ENCODE assay signal across 19 mouse cellular contexts in the genomic region with DNA sequence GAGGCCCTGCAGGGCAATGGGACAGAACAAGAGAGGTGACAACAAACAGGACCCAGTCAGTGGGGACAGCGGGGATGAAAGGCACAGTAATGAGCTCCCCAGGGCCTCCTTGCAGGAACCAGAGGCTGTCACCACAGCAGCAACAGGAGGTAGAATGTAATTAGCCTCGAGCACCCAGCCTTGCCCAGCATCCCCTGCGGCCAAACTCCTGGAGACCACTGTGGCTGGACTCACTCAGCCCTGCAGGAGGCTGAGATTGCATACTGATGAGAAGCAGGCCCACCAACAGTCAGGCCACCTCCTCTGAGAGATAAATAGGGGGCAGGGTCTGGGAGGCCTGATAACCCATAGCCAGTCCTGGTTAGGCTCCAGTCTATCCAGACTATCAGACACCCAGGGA. TPM values are rescaled to one million over a fixed set of nuclear protein-coding genes. Genes with fewer than 3 reads are reported as not detected.
A peak's percentile ranks its signal among the peaks of the same experiment; 100 is the strongest.
DNase-seq lines count a peak whose midpoint lies in the region; ATAC-seq and TF ChIP-seq lines count a peak whose summit lies in the region.
"Had no signal": no experiment of that assay in that cellular context is flagged by ENCODE, and none has a peak within 500 bp of the region (broad histone marks: within the 10 kb centered on the region; RNA-seq: fewer than 3 reads in every experiment).

No protein-coding gene starts in this region.

- no peak for TF ChIP-seq POLR2A in ES-Bruce4 (IDR thresholded peaks at IDR 0.05; ENCODE audit: insufficient read depth, low read length)

- H3K9me3 ChIP-seq in heart, embryonic 13.5 days = no peaks in the 10 kb centered on the region
- H3K9me3 ChIP-seq in E14TG2a.4 (ENCODE audit: low read length) (no peaks in the 10 kb centered on the region), ES-Bruce4 (replicated peaks; ENCODE audit: control insufficient read depth, insufficient read depth, low read length, poor library complexity, severe bottlenecking) (no peaks in the 10 kb centered on the region)
- no peaks in the 10 kb centered on the region for H3K9me3 ChIP-seq in limb, embryonic 12.5 days
- H3K9me3 ChIP-seq: limb, embryonic 15.5 days had no signal

- H3K27ac ChIP-seq in heart, embryonic 13.5 days (replicated peaks) = peak overlapping the region; percentile 38; the same call in 1 of the 2 replicates
- no peak overlapping the region for H3K27ac ChIP-seq in ES-Bruce4 (ENCODE audit: insufficient read depth, low read length)
- 0 out of 2 replicates have a peak overlapping the region, but pooled peaks have one; percentile 29 for H3K27ac ChIP-seq in limb, embryonic 12.5 days
- H3K27ac ChIP-seq: limb, embryonic 15.5 days had no signal

- 12% methylated on average over 3 of the region's 3 CpGs for WGBS in heart, embryonic 13.5 days
- 9% methylated on average over 3 of the region's 3 CpGs for WGBS in limb, embryonic 12.5 days

- H3K36me3 ChIP-seq in heart, embryonic 13.5 days = no peaks in the 10 kb centered on the region
- H3K36me3 ChIP-seq in E14TG2a.4 (ENCODE audit: insufficient read depth, low read length) = peaks cover 32% of the 10 kb centered on the region
- H3K36me3 ChIP-seq in ES-Bruce4 (ENCODE audit: control insufficient read depth, insufficient read depth, low read length, poor library complexity, severe bottlenecking) = no peaks in the 10 kb centered on the region
- no peaks in the 10 kb centered on the region for H3K36me3 ChIP-seq in limb, embryonic 12.5 days
- H3K36me3 ChIP-seq: limb, embryonic 15.5 days had no signal

- 0 out of 2 replicates have a peak, but pooled peaks have one; percentile 20 for TF ChIP-seq EP300 in ES-Bruce4 (IDR thresholded peaks at IDR 0.05; ENCODE audit: insufficient read depth, low read depth, low read length)

- TF ChIP-seq CTCF in E14TG2a.4 (conservative IDR thresholded peaks at IDR 0.05; ENCODE audit: low read length) (no peak), ES-Bruce4 (IDR thresholded peaks at IDR 0.05; ENCODE audit: low read depth, low read length) (no peak)

- 0 out of 2 replicates have a peak, but pooled peaks cover 8% of the 10 kb centered on the region for H3K27me3 ChIP-seq in heart, embryonic 13.5 days (replicated peaks)
- H3K27me3 ChIP-seq in E14TG2a.4 (ENCODE audit: insufficient read depth, low read length) (peaks cover 13% of the 10 kb centered on the region; the same call in 1 of the 2 replicates), ES-Bruce4 (ENCODE audit: control insufficient read depth, insufficient read depth, low read length, poor library complexity, severe bottlenecking) (no peaks in the 10 kb centered on the region)
- 0 out of 2 replicates have a peak, but pooled peaks cover 2% of the 10 kb centered on the region for H3K27me3 ChIP-seq in limb, embryonic 12.5 days
- H3K27me3 ChIP-seq: limb, embryonic 15.5 days had no signal

- peak overlapping the region; percentile 6; the same call in 1 of the 2 replicates for H3K9ac ChIP-seq in heart, embryonic 13.5 days
- H3K9ac ChIP-seq in ES-Bruce4 (ENCODE audit: low read depth, poor library complexity, severe bottlenecking) = no peak overlapping the region
- 0 out of 2 replicates have a peak overlapping the region, but pooled peaks have one; percentile 1 for H3K9ac ChIP-seq in limb, embryonic 12.5 days (replicated peaks)
- H3K9ac ChIP-seq: limb, embryonic 15.5 days had no signal

- no peak overlapping the region for H3K4me2 ChIP-seq in heart, embryonic 13.5 days
- no peak overlapping the region for H3K4me2 ChIP-seq in limb, embryonic 12.5 days
- H3K4me2 ChIP-seq: limb, embryonic 15.5 days had no signal

- H3K4me1 ChIP-seq in heart, embryonic 13.5 days = peaks cover 32% of the 10 kb centered on the region
- peaks cover 66% of the 10 kb centered on the region for H3K4me1 ChIP-seq in E14TG2a.4 (replicated peaks; ENCODE audit: low read depth, low read length)
- peaks cover 16% of the 10 kb centered on the region for H3K4me1 ChIP-seq in ES-Bruce4 (ENCODE audit: control insufficient read depth, insufficient read depth, low read length)
- H3K4me1 ChIP-seq in limb, embryonic 12.5 days (replicated peaks) = peaks cover 26% of the 10 kb centered on the region

- H3K4me3 ChIP-seq in heart, embryonic 13.5 days = no peak overlapping the region
- H3K4me3 ChIP-seq in E14TG2a.4 (replicated peaks; ENCODE audit: low read length) (0 out of 2 replicates have a peak overlapping the region, but pooled peaks have one; percentile 7), ES-Bruce4 (ENCODE audit: low read depth, low read length) (no peak overlapping the region)
- H3K4me3 ChIP-seq in limb, embryonic 12.5 days (replicated peaks) = no peak overlapping the region
- H3K4me3 ChIP-seq: limb, embryonic 15.5 days had no signal

- no peak for DNase-seq in heart, adult 9 months (ENCODE audit: low spot score in 2 of 2)
- no peak for DNase-seq in retina, postnatal 1 day
- DNase-seq: cerebellum, adult 11 months; gastrocnemius, postnatal 14 days; heart, postnatal 10 days; kidney, postnatal 14 days; lung, postnatal 10 days; right cerebral cortex, adult 18-20 months; thymus, postnatal 4 days had no signal

- ATAC-seq in heart, embryonic 13.5 days (ENCODE audit: extremely low read depth, insufficient number of reproducible peaks, low FRiP score, low TSS enrichment) = no peak
- no peak for ATAC-seq in limb, embryonic 12.5 days (ENCODE audit: insufficient number of reproducible peaks, insufficient read depth, low FRiP score, low TSS enrichment, low read depth)
- no peak for ATAC-seq in monocyte, adult 5-6 weeks (replicated peaks; ENCODE audit: insufficient number of reproducible peaks, low FRiP score, low TSS enrichment, poor library complexity, severe bottlenecking)
- no peak for ATAC-seq in megakaryocyte, adult 5-6 weeks (ENCODE audit: poor library complexity, severe bottlenecking)

RNA-seq across cellular contexts. Expression of gene Omp, which starts 4.5 kb away (rescaled TPM):
- 0.11 and 0.15 TPM in 2 replicates for polyA plus RNA-seq in heart, embryonic 13.5 days (2015; fragmentation: Nextera tagmentation; extraction: Ambion mirVana)
- polyA plus RNA-seq in ES-Bruce4 (2011; ENCODE audit: insufficient read depth, insufficient read length, low read depth, missing spikeins) = 0.82 and 1.1 TPM in 2 replicates
- polyA plus RNA-seq in limb, embryonic 12.5 days (2016; fragmentation: Nextera tagmentation; extraction: Ambion mirVana) = 0.19 TPM in 1 of 2 replicates, not detected in the other
- total RNA-seq in monocyte, adult 5-6 weeks (2017) = 0.29 TPM in 1 of 3 replicates, not detected in the others
- not detected in 2 replicates for total RNA-seq in megakaryocyte, adult 5-6 weeks (2015)
- total RNA-seq in megakaryocyte, adult 5-6 weeks (2017) = not detected in 2 replicates

RNA-seq across cellular contexts. Expression of gene Capn5, which starts 28.3 kb away (rescaled TPM):
- 3.8 and 4.0 TPM in 2 replicates for polyA plus RNA-seq in heart, embryonic 13.5 days (2015; fragmentation: Nextera tagmentation; extraction: Ambion mirVana)
- polyA plus RNA-seq in ES-Bruce4 (2011; ENCODE audit: insufficient read depth, insufficient read length, low read depth, missing spikeins) = 16.9 and 17.0 TPM in 2 replicates
- 4.0 and 4.4 TPM in 2 replicates for polyA plus RNA-seq in limb, embryonic 12.5 days (2016; fragmentation: Nextera tagmentation; extraction: Ambion mirVana)
- total RNA-seq in monocyte, adult 5-6 weeks (2017) = 0.76 to 2.3 TPM in 2 of 3 replicates, not detected in the other
- total RNA-seq in megakaryocyte, adult 5-6 weeks (2015) = 1.1 TPM in 2 replicates
- total RNA-seq in megakaryocyte, adult 5-6 weeks (2017) = 0.73 and 0.89 TPM in 2 replicates

RNA-seq across cellular contexts. Expression of gene Myo7a, which starts 30.5 kb away (rescaled TPM):
- 8.6 and 8.7 TPM in 2 replicates for polyA plus RNA-seq in heart, embryonic 13.5 days (2015; fragmentation: Nextera tagmentation; extraction: Ambion mirVana)
- polyA plus RNA-seq in ES-Bruce4 (2011; ENCODE audit: insufficient read depth, insufficient read length, low read depth, missing spikeins) = 8.0 and 11.6 TPM in 2 replicates
- polyA plus RNA-seq in limb, embryonic 12.5 days (2016; fragmentation: Nextera tagmentation; extraction: Ambion mirVana) = 13.4 and 17.4 TPM in 2 replicates
- total RNA-seq in monocyte, adult 5-6 weeks (2017) = 11.8 to 14.7 TPM (median 13.1 TPM) in 3 replicates
- total RNA-seq in megakaryocyte, adult 5-6 weeks (2015) = 7.3 and 8.4 TPM in 2 replicates
- 12.7 and 13.9 TPM in 2 replicates for total RNA-seq in megakaryocyte, adult 5-6 weeks (2017)

RNA-seq across cellular contexts. Expression of gene B3gnt6, which starts 49.5 kb away (rescaled TPM):
- polyA plus RNA-seq in heart, embryonic 13.5 days (2015; fragmentation: Nextera tagmentation; extraction: Ambion mirVana) = not detected in 2 replicates
- polyA plus RNA-seq in ES-Bruce4 (2011; ENCODE audit: insufficient read depth, insufficient read length, low read depth, missing spikeins) = not detected in 2 replicates
- polyA plus RNA-seq in limb, embryonic 12.5 days (2016; fragmentation: Nextera tagmentation; extraction: Ambion mirVana) = not detected in 2 replicates
- total RNA-seq in monocyte, adult 5-6 weeks (2017) = 0.19 to 0.43 TPM in 2 of 3 replicates, not detected in the other
- total RNA-seq in megakaryocyte, adult 5-6 weeks (2015) = 0.11 and 0.38 TPM in 2 replicates
- total RNA-seq in megakaryocyte, adult 5-6 weeks (2017) = 0.28 and 0.59 TPM in 2 replicates
- total RNA-seq: gastrocnemius, postnatal 14 days; heart, postnatal 10 days; layer of hippocampus, postnatal 25 days; neutrophil, adult 5-6 weeks had no signal
- polyA plus RNA-seq: intestine, embryonic 14.5 days; limb, embryonic 15.5 days had no signal
